ENCODE assay signal across 8 mouse cellular contexts in the genomic region with DNA sequence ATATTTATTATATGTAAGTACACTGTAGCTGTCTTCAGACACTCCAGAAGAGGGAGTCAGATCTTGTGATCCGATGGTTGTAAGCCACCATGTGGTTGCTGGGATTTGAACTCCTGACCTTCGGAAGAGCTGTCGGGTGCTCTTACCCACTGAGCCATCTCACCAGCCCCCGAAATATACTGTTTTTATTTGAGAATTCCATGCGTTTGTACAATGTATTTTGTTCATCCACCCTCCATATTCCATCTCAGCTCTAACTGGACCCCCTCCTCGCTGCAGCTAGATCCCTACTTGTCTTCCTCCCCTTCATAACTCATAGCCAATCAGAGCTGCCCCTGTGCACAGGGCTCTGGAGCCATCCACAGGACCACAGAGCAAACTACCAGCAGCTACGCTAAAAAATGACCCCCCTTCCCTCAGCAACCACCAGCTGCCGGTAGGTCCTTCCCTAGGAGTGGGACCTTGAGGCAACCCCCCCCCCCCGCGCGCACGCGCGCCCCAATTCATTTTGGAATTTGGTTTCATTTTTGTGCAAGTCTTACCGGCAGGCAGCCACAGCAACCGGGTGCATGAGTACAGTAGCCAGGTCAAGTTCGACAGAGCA. TPM values are rescaled to one million over a fixed set of nuclear protein-coding genes. Genes with fewer than 3 reads are reported as not detected.
DNase-seq lines count a peak whose midpoint lies in the region; ATAC-seq and TF ChIP-seq lines count a peak whose summit lies in the region.

No protein-coding gene starts in this region.

- no peaks in the 10 kb centered on the region for H3K79me2 ChIP-seq in C2C12 (ENCODE audit: control insufficient read depth, insufficient read depth)

- peaks cover under 1% of the 10 kb centered on the region for H3K36me3 ChIP-seq in C2C12 (ENCODE audit: control insufficient read depth, insufficient read depth)
- H3K36me3 ChIP-seq in embryonic facial prominence, embryonic 15.5 days, result peaks cover 4% of the 10 kb centered on the region; the same call in 1 of the 2 replicates
- peaks cover 8% of the 10 kb centered on the region for H3K36me3 ChIP-seq in limb, embryonic 10.5 days
- no peaks in the 10 kb centered on the region for H3K36me3 ChIP-seq in midbrain, embryonic 12.5 days
- no peaks in the 10 kb centered on the region for H3K36me3 ChIP-seq in thymus, adult 2 months (ENCODE audit: control insufficient read depth, insufficient read depth, low read length)

- H3K79me3 ChIP-seq in C2C12 (ENCODE audit: low read depth), result no peaks in the 10 kb centered on the region

- H3K4me1 ChIP-seq in embryonic facial prominence, embryonic 15.5 days, result peaks cover 5% of the 10 kb centered on the region
- H3K4me1 ChIP-seq in limb, embryonic 10.5 days, result peaks cover 4% of the 10 kb centered on the region; the same call in 1 of the 2 replicates
- H3K4me1 ChIP-seq in midbrain, embryonic 12.5 days, result peaks cover 3% of the 10 kb centered on the region; the same call in 1 of the 2 replicates
- H3K4me1 ChIP-seq in thymus, adult 2 months (replicated peaks; ENCODE audit: control insufficient read depth, insufficient read depth, low read length), result peaks cover 8% of the 10 kb centered on the region

- peak overlapping the region; percentile 43 for H3K4me2 ChIP-seq in embryonic facial prominence, embryonic 15.5 days (replicated peaks)
- peak overlapping the region; percentile 52 for H3K4me2 ChIP-seq in midbrain, embryonic 12.5 days (replicated peaks)

- peak; percentile 63; the same call in 1 of the 2 replicates for ATAC-seq in embryonic facial prominence, embryonic 15.5 days (ENCODE audit: insufficient number of reproducible peaks, low FRiP score, low TSS enrichment, low read depth)
- peak; percentile 57 for ATAC-seq in midbrain, embryonic 12.5 days (ENCODE audit: low FRiP score, low read depth)

- DNase-seq in R1 (ENCODE audit: low read depth, low spot score), result peak; percentile 83
- DNase-seq in heart, postnatal 25 days (ENCODE audit: low spot score), result peak; percentile 13
- DNase-seq in limb, embryonic 10.5 days (ENCODE audit: low spot score), result peak; percentile 67
- DNase-seq in thymus, adult 2 months, result peak; percentile 26
- DNase-seq in right cerebral cortex, postnatal 10 days (ENCODE audit: low spot score in 2 of 2), result no peak

- peak overlapping the region; percentile 70 for H3K27ac ChIP-seq in embryonic facial prominence, embryonic 15.5 days (replicated peaks)
- peak overlapping the region; percentile 82 for H3K27ac ChIP-seq in limb, embryonic 10.5 days
- H3K27ac ChIP-seq in midbrain, embryonic 12.5 days (replicated peaks), result no peak overlapping the region
- no peak overlapping the region for H3K27ac ChIP-seq in thymus, adult 2 months (ENCODE audit: control insufficient read depth, insufficient read depth, low read length)

- no peaks in the 10 kb centered on the region for H3K9me3 ChIP-seq in embryonic facial prominence, embryonic 15.5 days (replicated peaks)
- no peaks in the 10 kb centered on the region for H3K9me3 ChIP-seq in limb, embryonic 10.5 days (replicated peaks)
- H3K9me3 ChIP-seq in midbrain, embryonic 12.5 days, result no peaks in the 10 kb centered on the region

- no peak overlapping the region for H3K9ac ChIP-seq in embryonic facial prominence, embryonic 15.5 days
- no peak overlapping the region for H3K9ac ChIP-seq in midbrain, embryonic 12.5 days (replicated peaks)

- WGBS in embryonic facial prominence, embryonic 15.5 days, result 21% methylated on average over 17 of the region's 17 CpGs
- 28% methylated on average over 17 of the region's 17 CpGs for WGBS in limb, embryonic 10.5 days
- WGBS in midbrain, embryonic 12.5 days, result 36% methylated on average over 17 of the region's 17 CpGs
- WGBS in thymus, adult 2 months, result 24% methylated on average over 17 of the region's 17 CpGs

- TF ChIP-seq CTCF in C2C12 (IDR thresholded peaks at IDR 0.05; ENCODE audit: control insufficient read depth, insufficient read depth, insufficient read length), result no peak
- TF ChIP-seq CTCF in thymus, adult 2 months (IDR thresholded peaks at IDR 0.05; ENCODE audit: borderline replicate concordance, control insufficient read depth, extremely low read depth, insufficient read depth, low read length, poor library complexity), result no peak

- no peak for TF ChIP-seq POLR2A in thymus, adult 2 months (IDR thresholded peaks at IDR 0.05; ENCODE audit: control insufficient read depth, extremely low read depth, insufficient read depth, low read length, poor library complexity)

- peak overlapping the region; percentile 47 for H3ac ChIP-seq in C2C12 (ENCODE audit: control insufficient read depth, insufficient read length, low read depth)

- no peaks in the 10 kb centered on the region for H3K27me3 ChIP-seq in C2C12 (ENCODE audit: control insufficient read depth, insufficient read depth, insufficient read length)
- H3K27me3 ChIP-seq in embryonic facial prominence, embryonic 15.5 days, result no peaks in the 10 kb centered on the region
- no peaks in the 10 kb centered on the region for H3K27me3 ChIP-seq in limb, embryonic 10.5 days (ENCODE audit: low read depth, poor library complexity, severe bottlenecking)
- H3K27me3 ChIP-seq in midbrain, embryonic 12.5 days, result no peaks in the 10 kb centered on the region
- no peaks in the 10 kb centered on the region for H3K27me3 ChIP-seq in thymus, adult 2 months (ENCODE audit: control insufficient read depth, insufficient read depth, low read length)

- intact Hi-C loops in heart, postnatal 25 days (cut with DNase I), result loop anchor here (2.0 to 10.0 kb wide), 5 partner anchors 37 to 461 kb away; a partner anchor contains a TSS

- H3K4me3 ChIP-seq in C2C12 (ENCODE audit: insufficient read depth, poor library complexity, severe bottlenecking), result peak overlapping the region; percentile 25
- H3K4me3 ChIP-seq in embryonic facial prominence, embryonic 15.5 days (replicated peaks), result peak overlapping the region; percentile 43
- H3K4me3 ChIP-seq in limb, embryonic 10.5 days, result peak overlapping the region; percentile 53
- peak overlapping the region; percentile 36 for H3K4me3 ChIP-seq in midbrain, embryonic 12.5 days
- peak overlapping the region; percentile 70 for H3K4me3 ChIP-seq in thymus, adult 2 months (ENCODE audit: control insufficient read depth, insufficient read depth, low read length)

TF ChIP-seq in C2C12, 6 proteins besides CTCF, POLR2A, EP300 and RAD21:
- no peak for TF ChIP-seq MYOG (IDR thresholded peaks at IDR 0.05; ENCODE audit: control insufficient read depth, extremely low read depth, insufficient read length)
- TF ChIP-seq MYOD1 (IDR thresholded peaks at IDR 0.05; ENCODE audit: control insufficient read depth, insufficient read length, low read depth), result no peak
- no peak for TF ChIP-seq MAX (IDR thresholded peaks at IDR 0.05)
- TF ChIP-seq CEBPB (IDR thresholded peaks at IDR 0.05; ENCODE audit: low read depth), result no peak
- TF ChIP-seq USF1 (IDR thresholded peaks at IDR 0.05; ENCODE audit: low read depth), result no peak
- no peak for TF ChIP-seq FOSL1 (IDR thresholded peaks at IDR 0.05; ENCODE audit: insufficient read depth, low read length, poor library complexity, severe bottlenecking)

RNA-seq across cellular contexts. Expression of a gene that starts 38.7 kb away (rescaled TPM):
- polyA plus RNA-seq in C2C12 (2012; fragmentation: generic; extraction: Trizol), result 15.0 TPM
- 15.8 and 16.7 TPM in 2 replicates for polyA plus RNA-seq in embryonic facial prominence, embryonic 15.5 days (2015; fragmentation: Nextera tagmentation; extraction: Ambion mirVana)
- total RNA-seq in heart, postnatal 25 days (2021), result 10 to 100 TPM; 14.2 to 17.6 TPM
- 22.3 and 28.9 TPM in 2 replicates for polyA plus RNA-seq in limb, embryonic 10.5 days (2016; fragmentation: Nextera tagmentation; extraction: Ambion mirVana)
- 49.6 and 53.3 TPM in 2 replicates for polyA plus RNA-seq in midbrain, embryonic 12.5 days (2016; fragmentation: Nextera tagmentation; extraction: Ambion mirVana)
- 12.4 and 13.1 TPM in 2 replicates for polyA plus RNA-seq in thymus, adult 2 months (2012; rRNA removed)

Comparison
In these comparisons a context has a peak if more than half of its experiments do, and no peak if none do; other contexts are left out.
1. DNase-seq: peak in R1 (single experiment), heart, postnatal 25 days (single experiment), limb, embryonic 10.5 days (single experiment) and thymus, adult 2 months (single experiment); none in right cerebral cortex, postnatal 10 days (0 of 2).
2. H3K27ac ChIP-seq: peak in embryonic facial prominence, embryonic 15.5 days (single experiment) and limb, embryonic 10.5 days (single experiment); none in midbrain, embryonic 12.5 days (single experiment) and thymus, adult 2 months (single experiment).
3. Peak in every context shown above with its lines, with median percentiles within 50 percentile points of each other: H3K4me3 ChIP-seq.